Mouse (Mus musculus) kidney, postnatal 0 days (tissue): ENCODE results near the gene Nox4. TPM values are rescaled to one million over a fixed set of nuclear protein-coding genes. Genes with fewer than 3 reads are reported as not detected.

Source experiments
- ATAC-seq: fragments of 200-750 bp; cut with Nextera tagmentation; replicated peaks from 2 replicates; pipeline ENCODE4 v1.8.0; 2017; ENCODE audit warnings: low read depth, moderate number of reproducible peaks, moderate TSS enrichment, moderate library complexity; ENCODE audit not compliant: low FRiP score
- DNase-seq: peaks from one replicate; pipeline ENCODE4 v3.0.0-alpha.2; 2016; ENCODE audit warnings: low spot score
- H3K27ac ChIP-seq: fragments of 300-500 bp; sonication (generic); 2 replicates; pipeline ENCODE4 v1.5.1; 2014; ENCODE audit warnings: mild to moderate bottlenecking
- H3K27me3 ChIP-seq: fragments of 300-500 bp; sonication (generic); 2 replicates; pipeline ENCODE4 v1.6.1; 2014; ENCODE audit warnings: low read length, mixed read lengths; ENCODE audit not compliant: insufficient read depth
- H3K36me3 ChIP-seq: fragments of 300-500 bp; sonication (generic); 2 replicates; pipeline ENCODE4 v1.6.1; 2014; ENCODE audit warnings: low read length, mixed read lengths; ENCODE audit not compliant: insufficient read depth
- H3K4me1 ChIP-seq: fragments of 300-500 bp; sonication (generic); replicated peaks from 2 replicates; pipeline ENCODE4 v1.6.1; 2014; ENCODE audit warnings: antibody characterized with exemption, low read length, mixed read lengths; ENCODE audit not compliant: insufficient read depth
- H3K4me2 ChIP-seq: fragments of 300-500 bp; sonication (generic); 2 replicates; pipeline ENCODE4 v1.6.1; 2014; ENCODE audit warnings: mild to moderate bottlenecking, low read length, moderate library complexity, mixed read lengths
- H3K4me3 ChIP-seq: fragments of 300-500 bp; sonication (generic); replicated peaks from 2 replicates; pipeline ENCODE4 v1.5.1; 2014; ENCODE audit warnings: low read depth, low read length
- H3K9ac ChIP-seq: fragments of 300-500 bp; sonication (generic); 2 replicates; pipeline ENCODE4 v1.6.1; 2014; ENCODE audit warnings: low read depth, low read length
- H3K9me3 ChIP-seq: fragments of 300-500 bp; sonication (generic); replicated peaks from 2 replicates; pipeline ENCODE4 v1.6.1; 2016; ENCODE audit warnings: low read length, inconsistent platforms, mixed read lengths
- CTCF ChIP-seq: IDR thresholded peaks from 2 replicates; pipeline ENCODE4 v1.5.1; 2016; ENCODE audit warnings: antibody characterized with exemption, low read depth, mild to moderate bottlenecking, moderate library complexity
- WGBS: fragments of 180-500 bp; shearing (Covaris S2); extraction: QIAGEN DNeasy Blood & Tissue Kit; methylation state at CpG from one replicate; pipeline ENCODE4 v1.1.7; 2014; 5-methylcytosine and 5-hydroxymethylcytosine counted together
- polyA plus RNA-seq: library from polyadenylated mRNA; unstranded; fragments of >200 nt; fragmentation: Nextera tagmentation; extraction: Ambion mirVana; gene quantifications from 2 replicates; pipeline ENCODE4 v1.2.1, GENCODE M21; 2015

The Nox4 gene
- 9.8 and 13.1 TPM in 2 replicates for polyA plus RNA-seq

DNA sequence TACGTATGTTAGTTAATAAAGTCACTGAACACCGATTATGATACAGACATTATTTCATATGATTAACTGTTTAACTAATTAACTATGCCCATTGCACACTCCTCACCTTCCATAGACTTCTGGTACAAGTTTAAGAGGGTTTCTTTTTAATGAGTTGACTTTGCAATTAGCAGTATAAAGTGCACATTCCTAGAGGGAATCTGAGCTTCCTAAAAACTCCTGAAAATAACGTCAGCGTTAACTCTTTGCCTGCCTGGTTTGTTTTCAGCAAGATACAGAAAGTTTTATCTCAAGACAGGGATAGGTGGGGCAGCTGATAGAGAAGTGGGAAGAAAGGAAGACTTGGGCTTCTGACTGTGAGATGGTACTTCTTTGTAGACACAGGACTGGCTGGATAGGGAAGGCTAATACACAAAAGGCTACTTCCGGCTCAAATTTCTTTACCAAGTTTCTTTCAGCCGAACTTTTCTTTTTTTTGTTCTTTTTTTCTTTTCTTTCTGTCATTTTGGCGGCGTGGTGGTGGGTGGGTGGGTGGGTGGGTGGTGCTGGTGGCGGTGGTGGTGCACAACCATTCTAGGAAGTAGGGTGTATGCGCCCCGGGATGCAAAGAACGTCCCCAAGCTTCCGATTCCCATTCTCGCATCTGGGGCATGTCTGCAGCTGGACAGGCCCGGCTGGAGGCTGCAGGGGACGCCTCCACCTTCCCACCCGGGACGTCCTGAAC, at the start of gene Nox4:
Gene Nox4 (plus strand): TSS at position 241 of the 724 bp plus-strand sequence.
- DNase-seq (peak; percentile 39), ATAC-seq (peak; percentile 33; the same call in 1 of the 2 replicates)
- Histone ChIP-seq H3K4me2 (peak within 1 kb of the TSS; percentile 78), H3K9me3 (no peaks in the 10 kb centered on the region), H3K27me3 (no peaks in the 10 kb centered on the region), H3K36me3 (no peaks in the 10 kb centered on the region), H3K4me1 (no peaks in the 10 kb centered on the region), H3K9ac (peak within 1 kb of the TSS; percentile 82), H3K27ac (peak within 1 kb of the TSS; percentile 78), H3K4me3 (peak within 1 kb of the TSS; percentile 70)
- TF ChIP-seq CTCF, result no peak
- WGBS, result 6% methylated on average over 18 of the region's 18 CpGs

DNA sequence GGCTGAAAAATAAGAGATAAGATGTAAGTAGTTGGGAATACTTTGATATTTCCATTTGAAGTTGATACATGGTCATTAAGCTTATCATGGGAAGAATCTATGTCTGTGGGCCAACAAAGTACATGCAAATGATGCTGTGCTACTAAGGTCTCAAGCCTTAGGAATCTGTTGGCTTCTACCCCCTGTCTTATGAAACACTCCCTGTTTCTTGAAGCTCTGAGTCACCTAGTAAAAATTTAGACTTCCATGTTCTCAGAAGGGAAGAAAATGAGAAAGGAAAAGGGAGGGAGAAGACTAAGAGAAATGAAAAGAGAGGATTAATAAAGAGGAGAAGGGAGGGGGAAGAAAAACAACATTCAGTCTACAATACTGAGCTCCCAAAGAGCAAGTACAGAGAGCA, 41.1 kb upstream of the Nox4 start:
- TF ChIP-seq CTCF, result no peak
- ATAC-seq (no peak), DNase-seq (no peak)
- no peaks in the 10 kb centered on the region for H3K4me1 ChIP-seq
- no peak overlapping the region for H3K9ac ChIP-seq
- H3K27me3 ChIP-seq, result no peaks in the 10 kb centered on the region
- H3K4me2 ChIP-seq, result no peak overlapping the region
- no peak overlapping the region for H3K4me3 ChIP-seq
- H3K27ac ChIP-seq, result no peak overlapping the region
- H3K9me3 ChIP-seq, result no peaks in the 10 kb centered on the region
- H3K36me3 ChIP-seq, result no peaks in the 10 kb centered on the region

- no peak for DNase-seq
- Histone ChIP-seq H3K36me3 (no peaks in the 10 kb centered on the region), H3K9ac (no peak overlapping the region), H3K4me3 (no peak overlapping the region), H3K4me1 (no peaks in the 10 kb centered on the region), H3K4me2 (no peak overlapping the region), H3K9me3 (no peaks in the 10 kb centered on the region), H3K27me3 (no peaks in the 10 kb centered on the region), H3K27ac (no peak overlapping the region)
- no peak for TF ChIP-seq CTCF
- ATAC-seq, result no peak
These were observed 24.2 kb upstream of the Nox4 start for GRCm38 (mm10) chr7:87221712-87222111.

GRCm38 (mm10) chr7:87222751-87223150, 23.1 kb upstream of the Nox4 start:
- no peak for TF ChIP-seq CTCF
- Histone ChIP-seq H3K9me3 (no peaks in the 10 kb centered on the region), H3K4me2 (no peak overlapping the region), H3K4me3 (no peak overlapping the region), H3K27ac (no peak overlapping the region), H3K9ac (no peak overlapping the region), H3K4me1 (no peaks in the 10 kb centered on the region), H3K36me3 (no peaks in the 10 kb centered on the region), H3K27me3 (no peaks in the 10 kb centered on the region)
- DNase-seq, result no peak
- ATAC-seq, result no peak
- WGBS, result 77% methylated on average over 2 of the region's 2 CpGs

DNA sequence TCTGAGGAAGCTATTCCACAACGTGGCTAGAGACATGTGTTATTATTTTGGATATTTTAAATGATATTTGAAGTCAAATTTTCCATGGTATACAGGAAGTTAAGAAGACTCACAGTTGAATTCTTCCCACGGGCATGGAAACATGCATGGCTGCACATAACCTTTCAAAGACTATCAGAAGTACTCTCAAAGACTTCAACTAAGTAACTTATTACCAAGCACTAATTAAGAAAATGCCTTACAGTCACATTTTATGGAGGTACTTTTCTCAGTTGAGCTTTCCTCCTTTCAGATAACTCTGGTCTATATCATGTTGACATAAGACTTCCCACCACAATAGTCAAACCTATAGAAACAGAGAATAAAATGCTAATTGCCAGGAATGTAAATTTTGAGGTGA, 20.3 kb upstream of the Nox4 start:
- no peak overlapping the region for H3K4me2 ChIP-seq
- no peak overlapping the region for H3K27ac ChIP-seq
- ATAC-seq (no peak), DNase-seq (peak; percentile 9)
- H3K4me3 ChIP-seq, result no peak overlapping the region
- H3K4me1 ChIP-seq, result no peaks in the 10 kb centered on the region
- 23% methylated on average over 2 of the region's 2 CpGs for WGBS
- H3K36me3 ChIP-seq, result no peaks in the 10 kb centered on the region
- TF ChIP-seq CTCF, result no peak
- no peak overlapping the region for H3K9ac ChIP-seq
- H3K27me3 ChIP-seq, result no peaks in the 10 kb centered on the region
- no peaks in the 10 kb centered on the region for H3K9me3 ChIP-seq

- Histone ChIP-seq H3K27ac (no peak overlapping the region), H3K9me3 (no peaks in the 10 kb centered on the region), H3K9ac (no peak overlapping the region), H3K4me2 (no peak overlapping the region), H3K4me1 (no peaks in the 10 kb centered on the region), H3K4me3 (no peak overlapping the region), H3K27me3 (no peaks in the 10 kb centered on the region), H3K36me3 (no peaks in the 10 kb centered on the region)
- ATAC-seq (no peak), DNase-seq (no peak)
- TF ChIP-seq CTCF, result no peak
- WGBS, result 84% methylated on average over 4 of the region's 4 CpGs
These were observed 18.6 kb upstream of the Nox4 start for GRCm38 (mm10) chr7:87227051-87227948.
